Mouse (Mus musculus) activated CD4-positive, CD25-positive, alpha-beta regulatory T cell (primary cell): ENCODE results near the gene Vmn1r44. TPM values are rescaled to one million over a fixed set of nuclear protein-coding genes. Genes with fewer than 3 reads are reported as not detected.

ENCODE experiments used
- polyA plus RNA-seq, 2 experiments: library from polyadenylated mRNA; unstranded; fragments of 100-300 nt; shearing (Covaris generic); gene quantifications; one replicate each; pipeline ENCODE4 v1.2.1; 2017

The Vmn1r44 gene
- under 1 TPM in 1 of 2 experiments, not detected in 1; 0.43 TPM for polyA plus RNA-seq

GRCm38 (mm10) chr6:89883360-89883759, at the start of gene Vmn1r44:
Vmn1r44 (plus strand) TSS chr6:89883660.

GRCm38 (mm10) chr6:89876313-89876712, 7.1 kb upstream of the Vmn1r44 start, which contains the start of the genes Vmn1r42 and Vmn1r43:
Vmn1r42 (minus strand) TSS chr6:89876413.
Vmn1r43 (minus strand) TSS chr6:89876413.

GRCm38 (mm10) chr6:89940498-89940897, 57.0 kb downstream of the Vmn1r44 start, which contains the start of gene Vmn1r45:
Vmn1r45 (minus strand) TSS chr6:89940598.

Other genes with a start within 250 kb of the Vmn1r44 start
- 1 to 10 TPM; 3.0 to 3.4 TPM for gene Txnrd3, start 239.7 kb upstream of the Vmn1r44 start, polyA plus RNA-seq
- gene Vmn1r40, start 176.1 kb upstream of the Vmn1r44 start, polyA plus RNA-seq, result under 1 TPM in 1 of 2 experiments, not detected in 1; 0.11 TPM
- under 1 TPM in 1 of 2 experiments, not detected in 1; 0.17 TPM for gene Vmn1r41, start 142.9 kb upstream of the Vmn1r44 start, polyA plus RNA-seq
- gene Vmn1r42, start 7.2 kb upstream of the Vmn1r44 start, polyA plus RNA-seq, result not detected
- under 1 TPM in 1 of 2 experiments, not detected in 1; 0.22 TPM for gene Vmn1r43, start 7.2 kb upstream of the Vmn1r44 start, polyA plus RNA-seq
- under 1 TPM in 1 of 2 experiments, not detected in 1; 0.55 TPM for gene Vmn1r45, start 56.9 kb downstream of the Vmn1r44 start, polyA plus RNA-seq
- gene Vmn1r46, start 85.7 kb downstream of the Vmn1r44 start, polyA plus RNA-seq, result under 1 TPM in 1 of 2 experiments, not detected in 1; 0.06 TPM
- gene Vmn1r47, start 132.5 kb downstream of the Vmn1r44 start, polyA plus RNA-seq, result not detected
- gene Vmn1r48, start 153.2 kb downstream of the Vmn1r44 start, polyA plus RNA-seq, result not detected
- under 1 TPM in 1 of 2 experiments, not detected in 1; 0.04 TPM for gene Vmn1r49, start 194.8 kb downstream of the Vmn1r44 start, polyA plus RNA-seq
- gene Vmn1r50, start 217.8 kb downstream of the Vmn1r44 start, polyA plus RNA-seq, result not detected
- gene Vmn1r51, start 238.9 kb downstream of the Vmn1r44 start, polyA plus RNA-seq, result not detected